Mouse (Mus musculus) left cerebral cortex, postnatal 25 days (tissue): ENCODE results near the gene Sim1. TPM values are rescaled to one million over a fixed set of nuclear protein-coding genes. Genes with fewer than 3 reads are reported as not detected.
A peak's percentile ranks its signal among the peaks of the same experiment; 100 is the strongest.

Source experiments
- DNase-seq, 2 experiments: peaks; one replicate each; pipeline ENCODE4 v3.0.0; 2022; ENCODE audit warnings: low spot score in 2 of 2, mixed read lengths in 1 of 2
- intact Hi-C: fragments of 180-260 bp; cut with DNase I; formaldehyde crosslinking; loops from one replicate; pipeline ENCODE4 v1.15.1; 2025
- total RNA-seq, 2 experiments: library from RNA; stranded (reverse); gene quantifications; 2 replicates each; pipeline ENCODE4 v1.2.3; 2021

The Sim1 gene
- total RNA-seq, 2 experiments from 2014 or later = 0.32 to 0.69 TPM

DNA sequence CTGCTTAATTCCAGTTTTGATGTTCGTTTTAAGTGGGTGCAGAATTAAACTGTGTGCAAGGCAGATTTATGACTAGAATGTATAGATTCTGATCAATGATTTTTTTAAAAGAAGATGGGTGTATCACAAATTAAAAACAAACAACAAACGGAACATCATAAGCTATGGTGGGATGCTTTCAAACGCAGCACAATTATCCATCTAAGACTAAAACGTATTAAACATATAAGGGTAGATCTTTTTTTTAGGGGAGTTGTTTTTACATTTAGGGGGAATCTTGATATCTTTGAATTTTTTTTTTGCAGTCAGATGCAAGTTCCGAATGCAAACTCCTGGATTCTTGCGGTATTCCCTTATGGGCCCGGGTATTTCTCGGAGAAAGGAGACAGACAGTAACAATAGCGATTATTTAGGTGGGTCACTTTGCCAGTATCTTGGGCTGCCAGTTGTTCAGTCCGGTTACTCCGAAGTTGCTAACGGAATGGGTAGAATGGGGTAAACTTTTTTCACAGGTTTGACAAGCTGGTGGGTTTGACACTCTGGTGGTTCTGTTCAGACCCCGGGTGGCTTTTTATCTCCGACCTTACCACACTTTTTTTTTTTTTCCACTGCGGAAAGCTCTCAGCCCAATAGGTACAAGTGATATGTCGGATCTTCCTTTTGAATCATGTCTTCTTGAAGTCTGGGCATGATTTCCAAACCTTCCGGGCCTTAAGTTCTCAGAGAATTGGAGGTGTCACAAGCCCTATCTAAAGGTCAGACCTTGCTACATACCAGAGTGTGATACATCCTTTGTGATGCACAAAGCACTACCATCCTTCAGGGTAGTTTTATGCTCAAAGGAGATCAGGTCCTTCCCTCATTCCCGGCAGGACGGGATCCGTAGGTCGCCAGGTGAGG, 5.5 kb downstream of the Sim1 start:
- intact Hi-C loops = loop anchor here (2.0 to 5.0 kb wide), 2 partner anchors 372 to 1125 kb away; no protein-coding TSS in a partner anchor

GRCm38 (mm10) chr10:50900746-50901600, 6.4 kb downstream of the Sim1 start:
- DNase-seq = no peak
- intact Hi-C loops = loop anchor here (5.0 kb wide), 1 partner anchor 371 kb away; no protein-coding TSS in a partner anchor

More for the DNA sequence above, 5.5 kb downstream of the Sim1 start:
- DNase-seq = no peak

DNA sequence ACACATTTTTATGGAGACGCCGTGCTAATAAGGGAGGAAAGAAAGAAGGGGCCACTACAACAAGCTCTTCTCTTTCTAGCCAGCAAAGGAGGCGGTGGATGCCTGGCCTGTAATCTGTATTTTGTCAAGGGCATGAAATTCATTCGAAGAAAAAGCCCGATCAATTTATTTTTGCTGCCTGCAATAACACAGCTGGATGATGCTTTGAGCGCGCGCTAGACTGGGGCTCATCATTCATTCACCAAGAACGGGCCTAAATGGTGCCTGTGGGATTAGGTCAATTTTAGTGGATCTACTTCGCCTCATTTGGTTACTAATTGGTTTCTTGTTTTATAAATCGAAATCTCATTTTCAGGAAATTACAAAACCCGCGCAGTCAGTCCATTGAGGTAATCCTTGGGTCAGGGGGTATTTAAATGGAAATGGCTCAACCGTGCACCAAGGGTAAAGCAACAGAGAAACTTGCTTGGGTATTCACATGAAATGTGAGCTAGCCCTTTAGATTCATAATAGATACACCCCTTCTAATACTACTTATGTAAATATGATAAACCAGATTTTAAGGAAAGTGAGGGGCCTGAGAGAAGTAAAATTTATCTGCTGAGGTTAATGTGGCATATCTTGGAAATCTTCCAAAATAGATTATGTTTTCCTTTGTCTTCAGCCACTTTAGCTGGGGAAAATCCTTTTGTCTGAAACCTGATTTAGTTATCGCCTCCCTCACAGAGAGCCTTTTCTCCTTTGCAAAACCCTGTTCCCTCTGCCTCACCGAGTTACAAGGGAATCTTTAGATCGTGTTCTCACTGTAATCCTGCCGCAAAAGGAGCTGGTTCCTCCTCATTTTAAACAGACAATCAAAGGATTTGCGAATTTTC, 7.3 kb downstream of the Sim1 start:
- intact Hi-C loops = loop anchor here (5.0 kb wide), 1 partner anchor 370 kb away; no protein-coding TSS in a partner anchor
- DNase-seq = peak; percentile 31

- DNase-seq = no peak
- intact Hi-C loops = loop anchor here (5.0 kb wide), 1 partner anchor 369 kb away; no protein-coding TSS in a partner anchor
These were observed 8.5 kb downstream of the Sim1 start for GRCm38 (mm10) chr10:50902741-50903715.

GRCm38 (mm10) chr10:50903846-50904763, 9.6 kb downstream of the Sim1 start:
- no peak for DNase-seq
- intact Hi-C loops = loop anchor here (5.0 kb wide), 1 partner anchor 368 kb away; no protein-coding TSS in a partner anchor

DNA sequence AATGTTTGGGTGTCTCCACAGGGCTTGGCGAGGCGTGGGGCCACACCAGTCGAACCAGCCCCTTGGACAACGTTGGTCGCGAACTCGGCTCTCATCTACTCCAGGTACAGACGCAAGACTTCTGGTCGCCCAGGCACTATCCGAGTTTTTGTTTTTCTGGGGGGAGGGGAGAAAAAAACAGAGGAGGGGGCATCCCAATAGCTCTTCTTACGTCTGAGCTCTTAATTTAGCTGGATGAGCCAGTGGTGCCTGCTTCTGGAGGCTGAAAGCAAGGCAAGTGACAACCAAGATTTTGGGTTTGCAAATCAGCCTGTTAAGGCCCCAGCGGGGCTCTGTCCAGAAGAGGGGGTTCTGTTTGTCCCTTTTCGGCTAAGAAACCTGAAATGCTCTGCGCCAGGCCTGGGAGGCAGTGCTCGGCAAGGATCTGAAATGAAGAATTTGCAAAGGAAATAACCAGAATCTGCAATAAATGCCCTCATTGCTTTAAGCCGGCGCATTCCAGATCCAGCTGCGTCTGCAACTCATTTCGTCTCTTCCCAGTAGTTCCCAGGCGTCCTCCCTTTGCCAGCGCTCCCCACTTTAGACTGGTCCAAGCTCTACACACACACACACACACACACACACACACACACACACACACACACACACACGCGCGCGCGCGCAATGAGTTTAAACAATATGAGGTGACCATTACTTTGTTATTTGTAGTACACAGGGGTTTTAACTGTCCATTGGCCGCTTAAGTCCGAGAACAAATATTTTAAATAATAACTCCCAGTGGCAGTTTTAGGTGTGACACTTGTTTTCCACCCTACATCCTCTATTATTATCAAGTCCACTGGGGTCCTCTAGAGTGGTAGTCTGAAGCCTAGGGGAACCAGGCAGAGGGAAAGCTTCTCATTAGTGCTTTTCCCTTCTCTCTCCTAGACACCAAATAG, 10.5 kb downstream of the Sim1 start:
- intact Hi-C loops = loop anchor here (5.0 kb wide), 3 partner anchors 367 to 502 kb away; no protein-coding TSS in a partner anchor
- DNase-seq = no peak

GRCm38 (mm10) chr10:50910400-50910799, 15.8 kb downstream of the Sim1 start:
- DNase-seq = no peak

DNA sequence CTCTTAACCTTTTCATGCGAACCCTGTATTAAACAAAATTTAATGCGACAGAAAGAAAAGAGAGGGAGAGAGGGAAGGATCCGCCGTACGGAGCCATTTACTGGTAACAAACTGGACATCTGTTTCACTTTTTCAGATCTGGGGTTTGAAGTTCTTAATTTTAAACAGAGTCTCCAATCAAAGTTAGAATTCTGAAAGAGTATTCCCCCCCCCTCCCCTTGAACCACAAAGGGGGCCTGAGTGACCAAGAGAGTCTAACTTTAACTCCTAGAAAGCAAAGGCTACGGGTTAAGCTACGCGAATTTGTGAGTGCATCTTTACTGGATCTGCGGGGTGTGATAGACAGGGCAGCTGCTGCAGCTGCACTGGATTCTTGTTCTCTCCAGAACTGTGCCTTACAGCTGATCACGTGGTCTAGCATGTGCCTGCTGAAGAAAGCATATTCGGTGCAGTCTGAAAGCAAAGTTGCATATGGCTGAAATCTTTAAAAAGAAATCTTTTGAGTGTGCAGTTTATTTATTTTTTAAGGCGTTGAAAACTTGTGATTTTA, 16.4 kb downstream of the Sim1 start:
- intact Hi-C loops = no loop called here

More at GRCm38 (mm10) chr10:50910400-50910799, 15.8 kb downstream of the Sim1 start:
- intact Hi-C loops = no loop called here

DNA sequence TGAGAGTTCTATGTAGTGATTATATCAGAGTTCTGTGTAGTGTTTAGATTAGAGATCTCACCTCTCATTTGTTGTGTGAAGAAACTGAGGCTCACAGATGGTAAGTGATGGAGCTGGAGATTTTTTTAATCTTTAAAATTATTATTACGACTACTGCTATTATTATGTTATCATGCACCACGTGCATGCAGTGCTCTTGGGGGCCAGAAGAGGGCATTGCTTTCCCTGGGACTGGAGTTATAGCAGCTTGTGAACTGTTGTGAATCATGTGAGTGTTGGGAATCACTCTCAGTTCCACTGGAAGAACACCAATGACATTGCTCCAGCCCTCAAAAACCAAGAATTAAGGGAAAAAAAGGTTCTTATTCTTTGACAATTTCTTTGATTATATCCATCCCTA, 21.1 kb downstream of the Sim1 start:
- intact Hi-C loops = no loop called here
- no peak for DNase-seq

More for the DNA sequence above, 16.4 kb downstream of the Sim1 start:
- DNase-seq = no peak

DNA sequence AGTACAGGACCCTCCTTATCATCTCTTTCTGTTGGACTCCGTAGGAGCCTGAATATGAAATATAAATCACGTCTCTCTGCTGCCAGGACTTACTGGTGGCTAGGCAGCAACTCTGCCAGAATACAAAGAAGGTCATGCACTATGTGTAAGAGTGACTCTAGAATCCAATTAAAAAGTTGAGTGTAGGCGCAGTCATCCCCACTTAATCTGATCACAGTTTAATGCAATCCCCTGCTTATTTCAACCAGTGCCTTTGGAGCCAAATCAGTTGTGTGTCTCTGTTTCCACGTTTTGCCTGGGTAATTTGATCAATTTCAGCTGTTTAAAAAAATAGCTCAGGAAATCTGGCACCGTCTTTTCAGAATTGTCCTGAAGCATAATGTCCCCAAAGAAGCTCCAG, 34.7 kb downstream of the Sim1 start:
- DNase-seq = no peak
- intact Hi-C loops = no loop called here

DNA sequence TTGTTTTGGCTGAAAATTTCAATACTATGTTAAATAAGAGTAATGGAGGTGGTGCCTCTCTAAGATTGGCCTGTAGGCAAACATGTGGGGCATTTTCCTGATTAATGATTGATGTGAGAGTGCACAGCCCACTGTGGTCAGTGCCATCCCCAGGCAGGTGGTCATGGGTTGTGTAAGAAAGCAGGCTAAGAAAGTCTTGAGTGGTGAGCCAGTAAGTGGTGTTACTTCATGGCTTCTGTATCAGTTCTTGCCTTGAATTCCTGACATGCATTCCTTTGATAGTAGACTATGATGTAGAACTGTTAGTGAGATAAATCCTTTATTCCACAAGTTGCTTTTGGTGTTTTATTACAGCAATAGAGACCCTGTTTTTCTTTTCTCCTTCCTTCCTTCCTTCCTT, 41.1 kb downstream of the Sim1 start:
- intact Hi-C loops = no loop called here
- no peak for DNase-seq

DNA sequence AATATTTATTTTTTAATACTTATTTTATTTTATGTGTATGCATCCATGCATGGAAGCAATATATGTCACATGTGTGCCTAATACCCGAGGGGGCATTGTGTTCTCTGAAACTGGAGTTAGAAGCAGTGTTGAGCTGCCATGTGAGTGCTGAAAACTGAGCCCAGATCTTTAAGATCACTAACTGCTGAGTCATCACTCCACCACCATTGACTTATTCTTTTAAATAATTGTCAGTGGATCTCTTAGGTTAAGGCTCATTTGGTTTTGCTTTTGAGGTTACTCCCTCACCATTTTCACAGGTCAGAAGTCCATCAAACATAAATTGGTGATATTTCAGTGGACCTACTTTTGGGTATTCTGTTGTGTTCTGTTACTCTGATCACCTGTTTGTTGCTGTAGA, 79.1 kb downstream of the Sim1 start:
- no peak for DNase-seq
- intact Hi-C loops = no loop called here

DNA sequence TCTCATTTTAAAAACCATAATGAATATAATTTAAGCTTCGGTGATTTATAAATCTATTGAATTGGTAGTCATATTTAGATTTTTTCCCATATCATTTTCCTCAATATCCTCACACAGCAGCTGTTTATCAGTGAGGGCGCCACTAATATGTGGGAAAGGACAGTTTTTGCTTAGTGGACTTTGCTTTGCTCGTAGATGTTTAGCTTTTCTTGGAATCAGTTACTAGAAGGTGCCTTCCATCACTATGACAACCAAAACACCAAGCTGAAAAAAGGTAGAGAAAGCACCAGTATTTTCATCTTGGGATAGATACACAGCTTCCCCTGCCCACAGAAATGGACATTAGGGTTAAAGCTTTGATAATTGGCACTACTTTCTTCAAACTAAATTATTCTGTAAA, 87.3 kb downstream of the Sim1 start:
- intact Hi-C loops = no loop called here
- DNase-seq = no peak

DNA sequence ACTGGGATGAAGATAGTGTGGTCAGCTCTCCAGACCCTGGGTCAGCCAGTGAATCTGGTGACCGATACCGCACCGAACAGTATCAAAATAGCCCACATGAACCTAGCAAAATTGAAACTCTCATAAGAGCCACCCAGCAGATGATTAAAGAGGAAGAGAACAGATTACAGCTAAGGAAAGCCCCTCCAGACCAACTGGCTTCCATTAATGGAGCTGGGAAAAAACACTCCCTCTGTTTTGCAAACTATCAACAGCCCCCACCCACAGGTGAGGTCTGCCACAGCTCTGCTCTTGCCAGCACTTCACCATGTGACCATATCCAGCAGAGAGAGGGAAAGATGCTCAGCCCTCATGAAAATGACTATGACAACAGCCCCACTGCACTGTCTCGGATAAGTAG, 89.1 kb downstream of the Sim1 start:
- intact Hi-C loops = no loop called here

DNA sequence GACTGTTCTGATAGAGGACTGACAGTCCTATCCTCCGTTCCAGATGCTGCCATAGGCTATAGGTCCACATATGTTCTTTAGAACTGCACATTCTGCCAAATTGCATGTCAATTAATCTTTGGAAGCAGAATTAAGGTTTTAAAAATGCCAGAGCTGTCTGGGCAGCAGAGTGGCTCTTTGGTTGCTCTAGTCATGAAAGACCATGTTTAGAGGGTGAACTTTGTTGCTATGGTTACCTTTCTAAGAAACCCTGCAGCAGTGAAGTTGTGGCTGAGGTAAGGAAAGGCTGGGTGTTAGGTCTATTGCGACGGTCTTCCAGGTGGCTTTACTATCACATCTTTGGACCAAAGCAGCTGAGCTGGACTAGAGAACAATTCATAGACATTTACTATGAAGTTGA, 113.2 kb downstream of the Sim1 start:
- DNase-seq = no peak
- intact Hi-C loops = no loop called here

More for the DNA sequence above, 89.1 kb downstream of the Sim1 start:
- DNase-seq = no peak
